Mouse (Mus musculus) spleen, embryonic (tissue): ENCODE results near the gene Rpl36.

Experiments used
- CTCF ChIA-PET: fragments of 350-600 bp; sonication (Branson Sonifier 250); formaldehyde crosslinking; loops from one replicate; lab custom pipeline; 2022; lab: Charles Lee

Rpl36 gene

DNA sequence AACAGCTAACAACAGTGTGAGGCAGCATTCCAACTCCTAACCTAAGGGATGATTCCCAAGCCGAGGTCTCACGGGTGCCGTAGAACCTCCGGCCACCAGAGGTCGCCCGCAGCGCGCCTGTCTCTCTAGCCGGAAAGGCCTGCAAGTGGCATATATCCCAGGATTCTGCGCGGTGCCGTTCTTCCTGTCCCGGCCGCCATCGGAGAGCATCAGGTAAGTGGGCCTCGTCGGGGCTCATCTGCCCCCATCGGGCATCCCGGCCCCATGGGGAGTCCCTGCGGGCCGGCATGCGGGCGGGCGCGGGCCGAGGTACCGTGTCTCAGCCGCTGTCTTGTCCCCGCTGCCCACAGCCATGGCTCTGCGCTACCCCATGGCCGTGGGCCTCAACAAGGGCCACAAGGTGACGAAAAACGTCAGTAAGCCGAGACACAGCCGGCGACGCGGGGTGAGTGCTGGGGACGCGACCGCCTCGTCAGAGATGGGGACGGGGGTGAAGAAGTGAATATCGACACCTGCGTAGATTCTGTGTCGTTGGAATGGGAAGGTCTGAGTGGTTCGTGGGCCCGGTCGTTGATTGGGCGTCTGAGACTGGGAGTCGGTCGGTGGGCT, at the start of gene Rpl36:
Rpl36 (plus strand) TSS at position 181 of the 609 bp plus-strand sequence.
- CTCF ChIA-PET: no interaction called here

DNA sequence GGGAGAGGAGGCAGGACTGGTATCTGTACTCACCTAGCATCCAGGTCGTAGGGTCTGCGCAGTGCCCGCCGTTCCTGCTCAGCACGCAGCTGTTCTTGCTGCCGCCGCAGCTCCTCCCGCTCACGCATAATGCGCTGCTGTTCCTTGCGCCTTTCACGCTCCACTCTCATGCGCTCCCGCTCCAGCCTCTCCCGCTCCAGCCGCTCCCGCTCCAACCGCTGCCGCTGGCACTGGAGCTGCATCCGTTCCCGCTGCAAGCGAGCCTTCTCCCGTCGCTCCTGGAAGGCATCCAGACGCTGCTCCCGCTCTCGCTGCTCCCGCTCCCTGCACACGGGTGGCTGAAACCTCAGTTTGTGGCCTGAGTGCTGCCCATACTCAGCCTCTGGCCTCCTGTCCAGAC, 46.9 kb upstream of the Rpl36 start:
- CTCF ChIA-PET: no interaction called here

DNA sequence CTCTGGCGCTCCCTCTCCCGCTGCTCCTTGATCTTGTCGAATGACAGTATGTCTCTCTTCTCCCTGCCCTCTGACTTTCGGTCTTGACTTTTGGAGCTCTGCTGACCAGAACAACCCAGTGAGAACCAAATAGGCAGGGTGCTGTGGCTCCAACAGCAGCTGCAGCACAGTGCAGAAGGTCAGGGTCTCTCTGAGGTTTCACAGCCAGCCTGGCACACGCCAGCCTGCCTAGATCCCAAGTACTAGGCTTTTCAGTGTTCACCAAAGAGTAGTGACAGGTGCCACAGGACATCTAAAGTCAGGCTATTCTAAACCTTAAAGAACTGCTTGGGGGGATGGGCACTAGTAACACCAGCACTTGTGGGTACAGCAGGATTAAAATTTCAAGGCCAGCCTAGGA, 46.3 kb upstream of the Rpl36 start:
- CTCF ChIA-PET: no interaction called here

DNA sequence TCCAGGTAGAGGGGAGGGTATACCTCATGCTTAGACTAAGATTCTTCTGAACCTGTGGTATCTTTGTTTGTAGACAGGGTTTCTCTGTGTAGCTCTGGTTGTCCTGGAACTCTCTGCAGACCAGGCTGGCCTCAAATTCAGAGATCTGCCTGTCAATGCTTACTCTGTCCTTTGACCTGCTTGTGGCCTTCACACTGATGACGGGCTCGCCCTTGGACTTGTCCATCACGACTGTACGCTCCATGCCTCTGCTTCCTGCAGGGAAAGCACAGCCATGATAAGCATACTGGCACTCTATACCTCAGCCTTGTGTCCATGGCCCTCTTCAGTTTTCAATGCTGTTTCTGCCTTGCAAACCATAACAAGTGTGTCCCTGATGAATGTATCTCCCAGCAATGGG, 45.8 kb upstream of the Rpl36 start:
- CTCF ChIA-PET: no interaction called here

- CTCF ChIA-PET: no interaction called here
These were observed 42.9 kb upstream of the Rpl36 start for GRCm38 (mm10) chr17:56570287-56570686.

GRCm38 (mm10) chr17:56572154-56572553, 41.1 kb upstream of the Rpl36 start:
- CTCF ChIA-PET: interaction anchor here (1.0 kb wide), 1 partner anchor 26 kb away, joined by 3 read pairs; no protein-coding TSS in a partner anchor

DNA sequence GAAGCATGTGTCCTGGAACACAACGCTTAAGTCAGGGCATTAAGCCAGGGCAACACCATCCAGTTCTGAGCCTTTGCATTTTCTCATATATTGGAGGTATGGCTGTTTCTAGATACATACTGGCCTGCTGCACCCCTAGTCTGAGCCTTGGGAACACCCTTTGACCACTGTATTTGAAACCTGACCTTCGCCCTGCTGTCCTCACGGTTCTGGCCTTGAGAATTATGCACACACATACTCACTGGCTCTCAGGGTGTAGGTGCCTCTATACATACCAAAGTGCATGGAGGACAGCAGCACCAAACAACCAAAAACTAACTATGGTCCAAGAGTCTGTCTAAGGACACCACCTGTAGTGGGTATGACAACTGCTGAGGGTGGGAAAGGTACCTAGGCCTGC, 40.3 kb upstream of the Rpl36 start:
- CTCF ChIA-PET: no interaction called here

DNA sequence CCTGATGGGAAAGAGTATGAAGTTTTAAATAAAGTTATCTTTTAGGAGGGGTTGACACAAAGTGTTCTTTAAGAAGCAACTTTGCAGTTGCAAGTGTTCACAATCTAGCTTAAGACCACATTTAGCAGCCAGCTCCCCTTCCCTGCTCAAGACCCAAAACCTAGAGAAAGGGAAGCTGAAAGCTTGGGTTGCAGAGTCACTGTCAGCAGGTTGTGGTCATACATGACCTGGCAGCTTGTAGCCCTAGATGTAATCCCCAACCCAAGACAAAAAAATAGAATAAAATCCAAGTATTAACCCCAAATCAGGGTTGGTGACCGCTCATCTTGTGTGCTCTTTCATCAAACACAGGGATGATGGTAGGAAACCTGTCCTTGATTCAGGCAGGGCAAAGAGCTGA, 30.1 kb upstream of the Rpl36 start:
- CTCF ChIA-PET: no interaction called here

DNA sequence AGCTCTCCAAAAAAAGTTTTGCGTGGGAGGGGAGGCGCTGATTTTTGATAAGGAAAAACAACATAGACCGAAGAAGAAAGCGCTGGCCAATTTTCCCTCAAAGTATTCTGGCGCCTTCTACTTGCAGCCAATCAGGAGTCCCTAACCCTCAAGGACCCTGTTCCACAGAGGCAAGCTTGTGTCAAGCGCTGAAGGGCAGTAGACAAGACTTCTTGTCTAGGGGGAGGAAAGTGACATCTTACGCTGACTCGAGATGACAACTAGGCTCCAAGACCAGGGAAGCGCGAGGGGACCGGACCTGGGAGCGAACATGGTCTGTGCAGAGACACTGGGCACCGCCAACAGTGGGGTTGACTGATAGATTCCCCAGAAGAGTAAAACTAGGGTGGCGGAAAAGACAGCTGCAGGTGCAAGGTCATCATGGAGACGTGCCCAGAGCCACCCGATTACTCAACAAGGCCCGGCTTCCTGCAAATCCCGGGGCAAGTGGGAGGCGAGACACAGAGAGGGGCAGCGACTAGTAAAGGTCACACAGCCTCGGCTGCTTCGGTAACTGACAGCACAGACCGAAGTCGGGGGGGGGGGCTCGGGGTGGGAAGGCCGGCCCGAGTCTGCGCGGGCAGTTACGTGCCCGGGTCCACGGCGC, 29.5 kb upstream of the Rpl36 start:
- CTCF ChIA-PET: interaction anchor here (0.6 to 0.7 kb wide), 2 partner anchors 25 to 29 kb away, joined by 3 read pairs; no protein-coding TSS in a partner anchor

DNA sequence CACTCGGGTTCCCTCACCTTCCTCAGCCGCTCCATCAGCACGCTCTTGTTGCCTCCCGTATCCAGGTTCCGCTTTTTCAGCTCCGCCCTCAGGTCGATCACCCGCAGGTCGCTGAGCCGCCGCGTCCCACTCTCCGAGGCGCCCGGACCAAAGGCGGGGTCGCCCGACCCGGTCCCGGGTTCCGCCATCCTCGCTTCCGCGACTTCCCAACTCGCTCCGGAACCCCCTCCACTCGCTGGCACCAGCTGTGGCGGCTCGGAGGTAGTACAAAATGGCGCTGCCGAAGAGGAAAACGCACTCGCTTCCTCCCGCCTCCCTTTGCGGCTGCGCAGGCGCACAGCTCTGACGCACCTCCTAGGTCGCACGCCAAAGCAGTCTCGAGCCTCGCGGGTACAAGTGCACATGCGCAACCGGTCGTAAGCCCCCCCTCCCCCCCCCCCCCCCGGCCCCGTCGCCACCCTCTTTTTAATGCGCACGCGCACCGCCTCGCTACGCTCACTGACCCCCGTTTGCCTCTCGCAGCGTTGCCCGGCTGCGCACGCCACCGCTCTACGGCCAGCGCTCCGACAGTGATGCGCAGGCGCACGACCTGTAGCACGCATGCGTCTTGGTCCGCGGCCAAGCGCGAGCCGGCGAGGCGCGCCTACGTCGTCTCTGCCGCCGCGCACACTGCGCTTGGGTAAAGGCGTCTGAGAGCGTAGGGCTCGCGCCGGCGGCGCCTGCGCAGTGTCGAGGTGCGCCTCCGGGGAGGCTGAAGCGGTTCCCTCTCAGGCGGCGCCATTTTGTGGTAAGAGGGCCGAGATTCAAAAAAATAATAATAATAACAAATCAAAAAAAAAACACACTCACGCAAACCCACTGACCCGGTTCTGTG, 28.7 kb upstream of the Rpl36 start, which contains the start of the genes Safb2 and Safb:
Safb2 (minus strand) TSS at position 329 of the 874 bp plus-strand sequence.
Safb (plus strand) TSS at position 569 of the 874 bp plus-strand sequence.
- CTCF ChIA-PET: interaction anchor here (0.6 to 0.7 kb wide), 2 partner anchors 21 to 28 kb away, joined by 3 read pairs; no protein-coding TSS in a partner anchor

- CTCF ChIA-PET: interaction anchor here (0.6 to 1.4 kb wide), 2 partner anchors 19 to 20 kb away, joined by 3 to 5 read pairs; no protein-coding TSS in a partner anchor
These were observed 27.9 kb upstream of the Rpl36 start for GRCm38 (mm10) chr17:56585171-56585821.

DNA sequence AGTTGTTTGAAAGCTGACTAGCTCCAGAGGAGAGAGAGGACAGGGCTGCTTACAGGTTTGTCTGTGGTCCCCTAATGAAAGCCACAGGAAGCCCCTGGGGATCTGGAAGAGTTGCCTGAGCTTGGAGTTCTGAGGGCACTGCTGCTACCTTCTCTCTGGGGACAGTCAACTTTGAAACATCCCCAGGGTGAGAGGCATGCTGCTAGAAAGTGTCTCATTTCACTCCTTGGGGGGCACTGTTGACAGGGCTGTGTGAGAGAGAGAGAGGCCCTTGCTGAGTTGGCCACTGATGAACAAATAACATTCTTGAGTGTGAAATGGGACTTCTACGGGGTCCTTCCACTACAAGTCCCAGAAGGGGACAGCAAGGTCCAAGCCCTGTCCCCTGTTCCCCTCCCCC, 25.4 kb upstream of the Rpl36 start:
- CTCF ChIA-PET: no interaction called here

GRCm38 (mm10) chr17:56588921-56589320, 24.3 kb upstream of the Rpl36 start:
- CTCF ChIA-PET: no interaction called here

GRCm38 (mm10) chr17:56592553-56592952, 20.7 kb upstream of the Rpl36 start:
- CTCF ChIA-PET: no interaction called here

DNA sequence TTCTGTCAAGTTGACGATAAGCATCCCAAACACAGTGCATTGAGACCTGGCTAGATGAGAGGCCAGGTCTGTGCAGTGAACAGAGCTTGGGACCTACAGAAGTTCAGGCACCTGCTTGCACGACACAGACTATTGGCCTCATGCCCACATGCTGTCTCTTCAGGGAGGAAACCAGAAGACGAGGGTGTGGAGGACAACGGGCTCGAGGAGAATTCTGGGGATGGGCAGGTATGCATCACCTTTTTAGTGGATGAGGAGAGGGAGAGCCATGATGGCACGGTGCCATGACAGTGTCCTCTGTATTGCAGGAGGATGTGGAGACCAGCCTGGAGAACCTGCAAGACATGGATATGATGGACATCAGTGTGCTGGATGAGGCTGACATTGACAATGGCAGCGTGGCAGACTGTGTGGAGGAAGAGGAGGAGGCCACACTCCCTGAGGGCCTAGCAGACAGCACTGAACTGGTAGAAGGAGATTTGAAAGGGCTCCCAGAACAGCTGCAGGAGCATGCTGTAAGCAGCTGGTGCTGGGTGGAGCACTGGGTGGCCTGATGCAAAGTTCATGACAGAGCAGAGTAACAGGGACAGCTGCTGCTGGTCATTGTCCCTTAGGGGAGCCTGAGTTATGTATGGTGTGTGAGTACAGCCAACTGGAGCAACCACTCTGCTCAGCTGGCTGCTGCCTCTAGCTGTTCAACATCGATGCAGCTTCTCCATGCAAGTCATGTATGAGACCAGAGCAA, 19.5 kb upstream of the Rpl36 start:
- CTCF ChIA-PET: interaction anchor here (0.5 kb wide), 1 partner anchor 92 kb away, joined by 5 read pairs; no protein-coding TSS in a partner anchor

- CTCF ChIA-PET: interaction anchor here (1.2 kb wide), 1 partner anchor 17 kb away, joined by 5 read pairs; no protein-coding TSS in a partner anchor
These were observed 9.8 kb upstream of the Rpl36 start for GRCm38 (mm10) chr17:56603186-56604069.

DNA sequence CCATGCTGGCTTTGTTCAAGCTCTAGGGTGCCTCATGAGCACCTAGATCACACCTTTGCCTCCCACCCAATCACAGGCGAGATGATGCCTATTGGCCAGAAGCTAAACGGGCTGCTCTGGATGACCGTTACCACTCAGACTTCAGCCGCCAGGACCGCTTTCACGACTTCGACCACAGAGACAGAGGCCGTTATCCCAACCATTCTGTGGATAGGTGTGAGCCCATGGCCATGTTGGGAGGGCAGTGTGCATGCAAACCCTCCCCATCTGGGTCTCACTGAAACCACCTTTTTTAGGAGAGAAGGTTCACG, 9.2 kb upstream of the Rpl36 start:
- CTCF ChIA-PET: interaction anchor here (1.2 kb wide), 1 partner anchor 18 kb away, joined by 5 read pairs; no protein-coding TSS in a partner anchor

- CTCF ChIA-PET: interaction anchor here (1.2 kb wide), 1 partner anchor 18 kb away, joined by 5 read pairs; no protein-coding TSS in a partner anchor
These were observed 8.8 kb upstream of the Rpl36 start for GRCm38 (mm10) chr17:56604422-56604821.

GRCm38 (mm10) chr17:56605431-56605830, 7.8 kb upstream of the Rpl36 start:
- CTCF ChIA-PET: interaction anchor here (0.6 to 0.8 kb wide), 2 partner anchors 20 to 616 kb away, joined by 3 to 4 read pairs; no protein-coding TSS in a partner anchor
